Mouse (Mus musculus) stomach, embryonic 14.5 days (tissue): ENCODE data around the gene Tnc. TPM values are rescaled to one million over a fixed set of nuclear protein-coding genes. Genes with fewer than 3 reads are reported as not detected.

Experiments used
- ATAC-seq: fragments of 200-750 bp; cut with Nextera tagmentation; 2 replicates; pipeline ENCODE4 v1.8.0; 2017; ENCODE audit warnings: low read depth, moderate TSS enrichment; ENCODE audit not compliant: insufficient number of reproducible peaks, insufficient read depth, low FRiP score
- H3K27ac ChIP-seq: fragments of 300-500 bp; sonication (generic); 2 replicates; pipeline ENCODE4 v1.5.1; 2014; ENCODE audit warnings: mild to moderate bottlenecking, low read length, moderate library complexity, mixed read lengths
- H3K27me3 ChIP-seq: fragments of 300-500 bp; sonication (generic); 2 replicates; pipeline ENCODE4 v1.6.1; 2014; ENCODE audit warnings: low read length, control low read depth, mixed read lengths; ENCODE audit not compliant: control insufficient read depth, insufficient read depth
- H3K36me3 ChIP-seq: fragments of 300-500 bp; sonication (generic); 2 replicates; pipeline ENCODE4 v1.6.1; 2014; ENCODE audit warnings: mild to moderate bottlenecking, control low read depth, low read length, moderate library complexity, mixed read lengths; ENCODE audit not compliant: control insufficient read depth, insufficient read depth
- H3K4me1 ChIP-seq: fragments of 300-500 bp; sonication (generic); 2 replicates; pipeline ENCODE4 v1.6.1; 2014; ENCODE audit warnings: low read length, control low read depth, mixed read lengths; ENCODE audit not compliant: control insufficient read depth, insufficient read depth
- H3K4me2 ChIP-seq: fragments of 300-500 bp; sonication (generic); replicated peaks from 2 replicates; pipeline ENCODE4 v1.6.1; 2014; ENCODE audit warnings: low read depth, low read length, control low read depth
- H3K4me3 ChIP-seq: fragments of 300-500 bp; sonication (generic); 2 replicates; pipeline ENCODE4 v1.5.1; 2014; ENCODE audit warnings: low read depth, low read length, control low read depth
- H3K9ac ChIP-seq: fragments of 300-500 bp; sonication (generic); replicated peaks from 2 replicates; pipeline ENCODE4 v1.6.1; 2014; ENCODE audit warnings: low read depth, mild to moderate bottlenecking, control low read depth, low read length, moderate library complexity, mixed read lengths
- H3K9me3 ChIP-seq: fragments of 300-500 bp; sonication (generic); 2 replicates; pipeline ENCODE4 v1.6.1; 2016; ENCODE audit warnings: low read depth, low read length, control low read depth; ENCODE audit not compliant: control insufficient read depth
- WGBS: fragments of 180-500 bp; shearing (Covaris S2); extraction: QIAGEN DNeasy Blood & Tissue Kit; methylation state at CpG from one replicate; pipeline ENCODE4 v1.1.7; 2014; 5-methylcytosine and 5-hydroxymethylcytosine counted together
- polyA plus RNA-seq: library from polyadenylated mRNA; unstranded; fragments of >200 nt; fragmentation: Nextera tagmentation; extraction: Ambion mirVana; gene quantifications from 2 replicates; pipeline ENCODE4 v1.2.1, GENCODE M21; 2014

Gene Tnc
- polyA plus RNA-seq, 1 experiment from 2014 or later: 12.3 TPM

DNA sequence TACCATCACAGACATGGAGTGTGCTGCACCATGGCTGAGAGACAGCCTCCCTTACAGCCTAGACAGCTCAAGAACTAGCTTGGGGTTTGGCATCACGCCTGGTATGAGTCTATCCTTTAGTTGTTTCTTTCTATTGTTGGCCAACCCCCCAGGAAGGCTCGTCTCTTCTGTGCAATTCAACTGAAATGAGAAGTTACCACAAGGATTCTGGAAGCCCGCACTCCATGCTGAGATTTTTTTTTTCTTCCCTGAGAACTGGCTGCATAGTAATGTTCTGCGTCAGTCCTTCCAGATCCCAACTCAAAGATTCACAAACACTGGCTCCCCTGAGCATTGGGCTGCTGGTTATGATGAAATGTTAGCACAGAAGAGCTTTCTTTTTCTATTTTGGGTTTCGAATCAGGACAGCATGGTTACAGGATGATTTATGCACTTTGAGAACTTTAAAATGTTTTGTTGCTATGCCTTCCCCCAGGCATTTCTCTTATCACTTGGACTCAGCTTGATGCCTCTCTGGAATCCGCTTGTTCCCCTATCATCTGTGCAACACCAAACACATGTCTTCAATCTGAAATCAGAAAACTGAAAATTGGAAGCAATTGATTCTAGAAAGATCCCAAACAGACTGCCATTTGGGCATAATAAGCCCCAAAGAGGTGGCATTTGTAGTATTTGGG, 29.7 kb upstream of the Tnc start:
- 78% methylated on average over 6 of the region's 6 CpGs for WGBS
- H3K9me3 ChIP-seq: no peaks in the 10 kb centered on the region
- H3K36me3 ChIP-seq: no peaks in the 10 kb centered on the region
- no peak overlapping the region for H3K4me2 ChIP-seq
- H3K27me3 ChIP-seq: no peaks in the 10 kb centered on the region
- no peak overlapping the region for H3K4me3 ChIP-seq
- no peak for ATAC-seq
- H3K9ac ChIP-seq: no peak overlapping the region
- no peak overlapping the region for H3K27ac ChIP-seq
- H3K4me1 ChIP-seq: 0 out of 2 replicates have a peak, but pooled peaks cover 3% of the 10 kb centered on the region

DNA sequence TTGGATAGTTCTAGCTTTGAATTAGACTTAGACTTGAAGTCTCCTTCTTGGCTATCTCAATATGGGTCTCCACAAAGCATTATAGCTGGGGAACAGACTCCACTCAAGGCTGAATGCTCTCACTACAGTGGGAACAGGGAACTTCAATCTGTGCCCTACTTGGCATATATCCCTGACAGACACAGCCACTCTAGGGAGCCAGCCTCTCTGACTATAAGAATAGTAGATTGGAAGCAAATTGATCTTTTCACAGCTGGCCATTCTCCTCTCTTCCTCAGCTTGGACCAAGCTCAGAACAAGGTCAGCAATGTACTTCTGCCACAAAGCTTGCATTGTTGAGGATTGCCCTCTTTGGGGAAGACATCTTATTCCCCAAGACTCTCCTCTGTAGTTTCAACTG, 27.9 kb upstream of the Tnc start:
- H3K27me3 ChIP-seq: no peaks in the 10 kb centered on the region
- H3K36me3 ChIP-seq: no peaks in the 10 kb centered on the region
- H3K27ac ChIP-seq: no peak overlapping the region
- no peak overlapping the region for H3K9ac ChIP-seq
- H3K4me2 ChIP-seq: no peak overlapping the region
- H3K4me1 ChIP-seq: no peaks in the 10 kb centered on the region
- H3K4me3 ChIP-seq: no peak overlapping the region
- no peaks in the 10 kb centered on the region for H3K9me3 ChIP-seq
- no peak for ATAC-seq

DNA sequence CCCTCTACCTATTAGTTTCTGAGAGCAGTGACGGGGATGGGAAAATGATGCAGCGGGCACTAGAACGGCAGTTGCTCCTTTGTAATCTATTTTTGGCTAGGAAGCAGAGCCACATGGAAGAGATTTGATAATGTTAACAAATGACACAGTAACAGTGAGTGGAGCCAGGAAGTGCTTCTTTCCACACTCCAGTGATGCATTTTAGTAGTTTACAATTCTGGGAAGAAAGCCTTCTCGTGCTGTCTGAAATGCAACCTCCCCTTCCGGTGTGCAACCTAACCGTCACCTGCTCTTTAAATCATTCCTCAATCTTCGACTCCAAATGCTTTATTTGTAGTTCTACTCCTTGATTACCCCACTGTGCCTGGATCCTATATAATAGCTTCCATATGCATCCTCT, 20.6 kb upstream of the Tnc start:
- no peak for ATAC-seq
- no peak overlapping the region for H3K4me3 ChIP-seq
- 52% methylated on average over 7 of the region's 7 CpGs for WGBS
- no peaks in the 10 kb centered on the region for H3K27me3 ChIP-seq
- H3K9ac ChIP-seq: no peak overlapping the region
- no peaks in the 10 kb centered on the region for H3K4me1 ChIP-seq
- H3K4me2 ChIP-seq: no peak overlapping the region
- no peaks in the 10 kb centered on the region for H3K9me3 ChIP-seq
- H3K36me3 ChIP-seq: no peaks in the 10 kb centered on the region
- no peak overlapping the region for H3K27ac ChIP-seq

DNA sequence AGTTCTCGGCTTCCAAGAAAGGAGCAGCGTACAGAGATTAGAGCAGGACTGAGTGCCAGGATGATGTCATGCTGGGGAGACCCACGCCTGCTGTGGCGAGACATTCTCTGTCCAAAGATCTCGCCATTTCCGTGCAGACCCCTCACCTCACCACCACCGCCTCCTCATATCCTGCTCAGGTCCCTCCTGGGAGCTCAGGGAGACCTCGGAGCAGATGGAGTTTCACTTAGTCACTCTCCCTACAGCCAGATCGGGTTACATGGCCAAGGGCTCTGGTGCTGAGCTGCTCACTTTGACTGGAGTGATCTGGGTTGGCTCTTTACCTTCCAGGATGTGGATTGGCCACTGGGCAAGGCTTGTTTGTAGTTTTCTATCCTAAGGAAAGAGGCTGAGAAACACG, 18.5 kb upstream of the Tnc start:
- no peak for ATAC-seq
- 37% methylated on average over 10 of the region's 10 CpGs for WGBS

DNA sequence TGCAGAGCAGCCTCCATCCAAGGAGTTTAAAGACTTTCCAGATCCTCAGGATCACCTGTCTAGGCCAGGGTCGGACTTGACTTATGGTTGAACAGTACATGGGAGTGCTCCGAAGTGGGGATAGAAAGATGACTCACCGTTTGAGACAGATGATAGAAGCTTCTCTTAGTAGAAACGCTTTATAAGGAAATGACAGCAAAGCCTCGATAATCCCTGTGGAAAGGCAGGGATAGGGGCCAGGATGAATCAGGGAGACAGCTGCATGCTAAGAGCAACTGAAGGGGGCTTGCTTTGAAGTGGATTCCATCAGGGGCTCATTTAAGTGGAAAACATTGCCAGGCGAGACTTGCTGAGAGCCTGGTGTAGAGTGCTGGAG, 12.0 kb upstream of the Tnc start:
- Histone ChIP-seq H3K27ac (no peak overlapping the region), H3K36me3 (no peaks in the 10 kb centered on the region), H3K27me3 (no peaks in the 10 kb centered on the region), H3K4me3 (no peak overlapping the region), H3K9me3 (no peaks in the 10 kb centered on the region), H3K4me1 (peaks cover 5% of the 10 kb centered on the region; the same call in 1 of the 2 replicates), H3K9ac (no peak overlapping the region), H3K4me2 (no peak overlapping the region)
- 44% methylated on average over 6 of the region's 6 CpGs for WGBS
- ATAC-seq: no peak

More for the DNA sequence above, 18.5 kb upstream of the Tnc start:
- H3K4me3 ChIP-seq: no peak overlapping the region
- no peaks in the 10 kb centered on the region for H3K4me1 ChIP-seq
- H3K4me2 ChIP-seq: no peak overlapping the region
- no peaks in the 10 kb centered on the region for H3K36me3 ChIP-seq
- no peaks in the 10 kb centered on the region for H3K27me3 ChIP-seq
- H3K9me3 ChIP-seq: no peaks in the 10 kb centered on the region
- H3K9ac ChIP-seq: no peak overlapping the region
- H3K27ac ChIP-seq: no peak overlapping the region

DNA sequence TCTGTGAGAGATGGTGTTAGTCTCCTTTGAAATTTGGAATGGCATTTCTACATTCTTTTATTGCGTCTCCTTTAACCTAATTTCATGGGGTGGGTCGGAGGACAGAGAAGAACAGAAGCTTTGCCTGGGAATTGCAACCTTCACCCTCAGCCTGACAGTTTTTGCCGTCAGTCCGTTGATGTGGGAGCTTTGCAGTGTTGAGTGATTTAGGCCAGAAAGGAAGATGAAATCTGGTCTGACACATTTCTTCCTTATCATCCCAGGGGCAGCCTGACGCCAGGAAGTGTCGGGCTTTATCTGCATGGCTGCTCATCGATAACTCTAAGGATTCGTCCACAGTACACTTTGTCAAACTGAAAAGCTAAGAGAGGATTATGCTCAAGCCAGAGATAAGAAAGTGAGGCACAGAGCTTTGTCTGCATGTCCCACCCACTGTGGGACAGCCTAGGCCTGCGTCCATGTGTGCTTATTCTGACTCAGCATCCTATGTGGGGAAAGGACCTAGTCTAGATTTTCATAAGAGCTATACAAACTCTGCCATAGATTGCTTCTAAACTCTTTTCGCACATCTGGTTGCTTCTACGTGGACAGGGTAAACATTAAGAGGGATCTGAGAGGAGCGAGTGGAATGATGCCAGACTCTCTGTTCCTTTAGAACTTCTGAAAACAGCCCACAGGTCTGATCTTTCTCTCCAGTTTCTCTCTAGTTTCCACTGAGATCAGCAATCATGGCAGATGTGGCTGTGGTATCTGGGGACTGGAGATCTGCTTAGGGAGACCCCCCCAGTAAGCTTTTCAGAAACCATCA, 11.4 kb upstream of the Tnc start:
- H3K4me2 ChIP-seq: no peak overlapping the region
- peaks cover 5% of the 10 kb centered on the region; the same call in 1 of the 2 replicates for H3K4me1 ChIP-seq
- no peak overlapping the region for H3K4me3 ChIP-seq
- no peak overlapping the region for H3K27ac ChIP-seq
- no peak overlapping the region for H3K9ac ChIP-seq
- H3K27me3 ChIP-seq: no peaks in the 10 kb centered on the region
- no peak for ATAC-seq
- 47% methylated on average over 12 of the region's 12 CpGs for WGBS
- H3K36me3 ChIP-seq: no peaks in the 10 kb centered on the region
- H3K9me3 ChIP-seq: no peaks in the 10 kb centered on the region

DNA sequence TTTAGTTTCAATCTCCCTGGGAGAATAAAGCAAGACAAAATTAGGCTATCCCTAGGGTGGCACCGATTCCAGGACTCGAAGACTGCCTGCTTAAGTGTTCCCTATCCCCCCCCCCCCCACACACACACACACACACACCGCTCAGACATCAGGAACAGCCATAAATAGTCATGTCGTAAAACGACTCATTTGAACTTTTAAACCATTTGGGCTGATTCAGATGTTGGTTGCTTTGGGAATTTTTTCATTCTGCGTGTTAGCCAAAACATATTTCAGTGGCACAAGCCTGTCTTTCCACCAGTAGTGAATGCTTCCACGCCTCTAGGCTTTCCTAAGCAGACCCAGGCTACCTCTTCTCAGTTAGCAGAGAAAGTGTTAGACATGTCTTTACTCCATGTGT, 1.4 kb upstream of the Tnc start:
- H3K4me3 ChIP-seq: no peak overlapping the region
- no peak overlapping the region for H3K9ac ChIP-seq
- no peaks in the 10 kb centered on the region for H3K9me3 ChIP-seq
- H3K27ac ChIP-seq: no peak overlapping the region
- no peaks in the 10 kb centered on the region for H3K36me3 ChIP-seq
- WGBS: 63% methylated on average over 7 of the region's 7 CpGs
- H3K27me3 ChIP-seq: no peaks in the 10 kb centered on the region; the same call in 1 of the 2 replicates
- no peak overlapping the region for H3K4me2 ChIP-seq
- ATAC-seq: no peak
- H3K4me1 ChIP-seq: 0 out of 2 replicates have a peak, but pooled peaks cover 6% of the 10 kb centered on the region

DNA sequence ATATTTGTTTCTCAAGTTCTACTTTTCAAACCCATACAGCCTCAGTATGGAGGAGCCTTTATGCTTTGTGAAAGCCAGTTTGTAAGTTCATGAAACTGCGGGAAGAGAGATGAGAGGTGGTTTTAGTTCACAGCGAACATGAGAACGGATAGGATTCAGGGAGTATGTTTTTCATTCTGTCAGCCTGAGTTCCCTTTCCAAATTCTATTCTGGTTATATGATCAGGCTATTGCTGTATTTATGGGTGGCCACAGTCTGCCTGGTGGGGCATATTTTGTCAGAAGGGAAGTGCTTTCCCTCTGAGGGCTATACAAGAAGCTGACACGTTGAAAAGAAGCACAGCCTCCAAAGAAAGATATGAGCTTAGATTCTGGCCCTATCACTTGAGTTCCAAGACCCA, 2.9 kb downstream of the Tnc start:
- Histone ChIP-seq H3K4me1 (0 out of 2 replicates have a peak, but pooled peaks cover 6% of the 10 kb centered on the region), H3K27ac (no peak overlapping the region), H3K9ac (no peak overlapping the region), H3K36me3 (no peaks in the 10 kb centered on the region), H3K4me2 (no peak overlapping the region), H3K9me3 (no peaks in the 10 kb centered on the region), H3K27me3 (no peaks in the 10 kb centered on the region; the same call in 1 of the 2 replicates), H3K4me3 (no peak overlapping the region)
- 59% methylated on average over 4 of the region's 4 CpGs for WGBS
- ATAC-seq: no peak
